Comparison of ENCODE assay signal across 13 mouse cellular contexts in genomic region chr19:43193562-43193961, GRCm38 (mm10).
A peak's percentile ranks its signal among the peaks of the same experiment; 100 is the strongest.
DNase-seq lines count a peak whose midpoint lies in the region; ATAC-seq and TF ChIP-seq lines count a peak whose summit lies in the region.
"Had no signal": no experiment of that assay in that cellular context is flagged by ENCODE, and none has a peak within 500 bp of the region (broad histone marks: within the 10 kb centered on the region; RNA-seq: fewer than 3 reads in every experiment).

No protein-coding gene starts in this region.

- H3K4me3 ChIP-seq in kidney, embryonic 16.5 days (ENCODE audit: low read length) = no peak overlapping the region
- H3K4me3 ChIP-seq in lung, embryonic 14.5 days (ENCODE audit: low read depth, low read length) = no peak overlapping the region
- H3K4me3 ChIP-seq: left cerebral cortex, adult 2 months; liver, embryonic 15.5 days had no signal

- H3K4me1 ChIP-seq in kidney, embryonic 16.5 days (ENCODE audit: insufficient read depth, low read length) = no peaks in the 10 kb centered on the region
- 0 out of 2 replicates have a peak, but pooled peaks cover 3% of the 10 kb centered on the region for H3K4me1 ChIP-seq in lung, embryonic 14.5 days (ENCODE audit: insufficient read depth)
- H3K4me1 ChIP-seq: liver, embryonic 15.5 days had no signal

- H3K27me3 ChIP-seq in kidney, embryonic 16.5 days (ENCODE audit: insufficient read depth, low read length) = no peaks in the 10 kb centered on the region
- no peaks in the 10 kb centered on the region for H3K27me3 ChIP-seq in lung, embryonic 14.5 days (ENCODE audit: insufficient read depth, low read length)
- H3K27me3 ChIP-seq: liver, embryonic 15.5 days had no signal

- DNase-seq in kidney, postnatal 4 days = peak; percentile 29
- DNase-seq in lung, embryonic 14.5 days = peak; percentile 93
- no peak for DNase-seq in frontal cortex, postnatal 36 days (ENCODE audit: low spot score in 2 of 2)
- DNase-seq in cerebellum, adult 9-10 months = no peak
- DNase-seq: cerebellum, adult 11-12 months had no signal

- TF ChIP-seq CTCF in lung, embryonic 14.5 days (IDR thresholded peaks at IDR 0.05; ENCODE audit: low read depth) = no peak

- no peak for ATAC-seq in kidney, embryonic 16.5 days (ENCODE audit: low FRiP score, low TSS enrichment)
- ATAC-seq in common myeloid progenitor, adult 5-6 weeks (replicated peaks; ENCODE audit: low read depth, poor library complexity, severe bottlenecking) = 0 out of 2 replicates have a peak, but pooled peaks have one; percentile 25
- peak; percentile 82 for ATAC-seq in lung, embryonic 14.5 days (ENCODE audit: insufficient read depth)
- peak; percentile 52 for ATAC-seq in megakaryocyte progenitor cell, adult 5-6 weeks (replicated peaks; ENCODE audit: poor library complexity)
- no peak for ATAC-seq in megakaryocyte-erythroid progenitor cell, adult 5-6 weeks (replicated peaks; ENCODE audit: low FRiP score, low TSS enrichment, poor library complexity, severe bottlenecking)
- ATAC-seq: hindbrain, embryonic 16.5 days had no signal

- no peak overlapping the region for H3K9ac ChIP-seq in kidney, embryonic 16.5 days (replicated peaks; ENCODE audit: low read length)
- no peak overlapping the region for H3K9ac ChIP-seq in lung, embryonic 14.5 days
- H3K9ac ChIP-seq: liver, embryonic 15.5 days had no signal

- no peaks in the 10 kb centered on the region for H3K36me3 ChIP-seq in kidney, embryonic 16.5 days (ENCODE audit: insufficient read depth, low read length)
- H3K36me3 ChIP-seq in lung, embryonic 14.5 days (ENCODE audit: insufficient read depth) = no peaks in the 10 kb centered on the region
- H3K36me3 ChIP-seq: liver, embryonic 15.5 days had no signal

- 61% methylated on average over 3 of the region's 3 CpGs for WGBS in kidney, embryonic 16.5 days
- 32% methylated on average over 3 of the region's 3 CpGs for WGBS in lung, embryonic 14.5 days

- no peaks in the 10 kb centered on the region for H3K9me3 ChIP-seq in kidney, embryonic 16.5 days (ENCODE audit: low read length)
- no peaks in the 10 kb centered on the region for H3K9me3 ChIP-seq in lung, embryonic 14.5 days (ENCODE audit: low read depth, low read length)
- H3K9me3 ChIP-seq: liver, embryonic 15.5 days had no signal

- no peak overlapping the region for H3K27ac ChIP-seq in kidney, embryonic 16.5 days (ENCODE audit: low read length)
- H3K27ac ChIP-seq in lung, embryonic 14.5 days (ENCODE audit: low read depth) = no peak overlapping the region
- H3K27ac ChIP-seq: kidney, postnatal 0 days; left cerebral cortex, adult 2 months; liver, embryonic 15.5 days had no signal

- no peak overlapping the region for H3K4me2 ChIP-seq in kidney, embryonic 16.5 days (replicated peaks; ENCODE audit: low read depth, low read length)
- no peak overlapping the region for H3K4me2 ChIP-seq in lung, embryonic 14.5 days
- H3K4me2 ChIP-seq: liver, embryonic 15.5 days had no signal

Comparison
In these comparisons a context has a peak if more than half of its experiments do, and no peak if none do; other contexts are left out.
1. DNase-seq: peak in kidney, postnatal 4 days (2 of 2) and lung, embryonic 14.5 days (single experiment); none in frontal cortex, postnatal 36 days (0 of 2) and cerebellum, adult 9-10 months (single experiment).
2. ATAC-seq: peak in common myeloid progenitor, adult 5-6 weeks (single experiment), lung, embryonic 14.5 days (single experiment) and megakaryocyte progenitor cell, adult 5-6 weeks (single experiment); none in kidney, embryonic 16.5 days (single experiment) and megakaryocyte-erythroid progenitor cell, adult 5-6 weeks (single experiment).